Mouse (Mus musculus): ENCODE measurements around the gene Mag. TPM values are rescaled to one million over a fixed set of nuclear protein-coding genes. Genes with fewer than 3 reads are reported as not detected.

The Mag gene
- polyA plus RNA-seq, 1 experiment from 2014 or later = 0.49 TPM

- peaks cover 4% of the 10 kb centered on the region; the same call in 1 of the 2 replicates for H3K27me3 ChIP-seq
- ATAC-seq (ENCODE audit: insufficient number of reproducible peaks, insufficient read depth, low FRiP score, low TSS enrichment, low read depth) = no peak
Observed at GRCm38 (mm10) chr7:30861464-30861863, 53.2 kb downstream of the Mag start, which contains the start of gene Ffar1. Gene Ffar1 (minus strand): TSS chr7:30861564.

GRCm38 (mm10) chr7:30859635-30860402, 54.9 kb downstream of the Mag start:
- peak; percentile 11 for ATAC-seq (ENCODE audit: insufficient number of reproducible peaks, insufficient read depth, low FRiP score, low TSS enrichment, low read depth)

More at GRCm38 (mm10) chr7:30861464-30861863, 53.2 kb downstream of the Mag start, which contains the start of gene Ffar1:
- Histone ChIP-seq H3K27ac (no peak within 1 kb of the TSS), H3K4me3 (no peak within 1 kb of the TSS), H3K9me3 (no peaks in the 10 kb centered on the region), H3K36me3 (no peaks in the 10 kb centered on the region), H3K4me1 (no peaks in the 10 kb centered on the region), H3K4me2 (no peak within 1 kb of the TSS), H3K9ac (peak within 1 kb of the TSS; percentile 22; the same call in 1 of the 2 replicates)
- WGBS = 86% methylated on average over 12 of the region's 12 CpGs

GRCm38 (mm10) chr7:30859290-30859634, 55.4 kb downstream of the Mag start:
- ATAC-seq (ENCODE audit: insufficient number of reproducible peaks, insufficient read depth, low FRiP score, low TSS enrichment, low read depth) = peak; percentile 15; the same call in 1 of the 2 replicates
- H3K27ac ChIP-seq = no peak overlapping the region
- H3K27me3 ChIP-seq = peaks cover 10% of the 10 kb centered on the region
- no peaks in the 10 kb centered on the region for H3K36me3 ChIP-seq
- H3K9me3 ChIP-seq = no peaks in the 10 kb centered on the region
- H3K4me2 ChIP-seq = no peak overlapping the region; the same call in 1 of the 2 replicates
- no peaks in the 10 kb centered on the region for H3K4me1 ChIP-seq
- H3K9ac ChIP-seq = no peak overlapping the region
- H3K4me3 ChIP-seq = no peak overlapping the region

More at GRCm38 (mm10) chr7:30859635-30860402, 54.9 kb downstream of the Mag start:
- peak overlapping the region; percentile 53 for H3K4me2 ChIP-seq
- H3K36me3 ChIP-seq = no peaks in the 10 kb centered on the region
- no peak overlapping the region for H3K27ac ChIP-seq
- 7% methylated on average over 15 of the region's 16 CpGs for WGBS
- no peaks in the 10 kb centered on the region for H3K9me3 ChIP-seq
- peak overlapping the region; percentile 31 for H3K4me3 ChIP-seq
- H3K9ac ChIP-seq = 0 out of 2 replicates have a peak overlapping the region, but pooled peaks have one; percentile 36
- H3K27me3 ChIP-seq = peaks cover 4% of the 10 kb centered on the region; the same call in 1 of the 2 replicates
- no peaks in the 10 kb centered on the region for H3K4me1 ChIP-seq

- no peaks in the 10 kb centered on the region for H3K36me3 ChIP-seq
- no peak overlapping the region for H3K27ac ChIP-seq
- 73% methylated on average over 1 of the region's 1 CpGs for WGBS
- no peak overlapping the region for H3K9ac ChIP-seq
- H3K4me1 ChIP-seq = no peaks in the 10 kb centered on the region
- H3K4me2 ChIP-seq = no peak overlapping the region
- no peak for ATAC-seq (ENCODE audit: insufficient number of reproducible peaks, insufficient read depth, low FRiP score, low TSS enrichment, low read depth)
- H3K9me3 ChIP-seq = no peaks in the 10 kb centered on the region
- peaks cover 10% of the 10 kb centered on the region for H3K27me3 ChIP-seq
- H3K4me3 ChIP-seq = no peak overlapping the region
Observed at GRCm38 (mm10) chr7:30857746-30858145, 56.9 kb downstream of the Mag start.

- H3K27me3 ChIP-seq = peaks cover 10% of the 10 kb centered on the region
- ATAC-seq (ENCODE audit: insufficient number of reproducible peaks, insufficient read depth, low FRiP score, low TSS enrichment, low read depth) = no peak
- H3K36me3 ChIP-seq = no peaks in the 10 kb centered on the region
- H3K27ac ChIP-seq = no peak within 1 kb of the TSS
- 79% methylated on average over 6 of the region's 6 CpGs for WGBS
- H3K4me2 ChIP-seq = no peak within 1 kb of the TSS
- H3K9me3 ChIP-seq = no peaks in the 10 kb centered on the region
- H3K4me1 ChIP-seq = no peaks in the 10 kb centered on the region
- no peak within 1 kb of the TSS for H3K4me3 ChIP-seq
- no peak within 1 kb of the TSS for H3K9ac ChIP-seq
Observed at GRCm38 (mm10) chr7:30856078-30856477, 58.6 kb downstream of the Mag start, which contains the start of gene Ffar3. Gene Ffar3 (minus strand): TSS chr7:30856178.

- H3K9ac ChIP-seq = no peak overlapping the region
- H3K27ac ChIP-seq = no peak overlapping the region
- WGBS = 63% methylated on average over 1 of the region's 1 CpGs
- no peaks in the 10 kb centered on the region for H3K36me3 ChIP-seq
- no peak overlapping the region for H3K4me3 ChIP-seq
- ATAC-seq (ENCODE audit: insufficient number of reproducible peaks, insufficient read depth, low FRiP score, low TSS enrichment, low read depth) = no peak
- no peaks in the 10 kb centered on the region for H3K4me1 ChIP-seq
- H3K4me2 ChIP-seq = no peak overlapping the region
- H3K9me3 ChIP-seq = no peaks in the 10 kb centered on the region
- peaks cover 6% of the 10 kb centered on the region for H3K27me3 ChIP-seq
Observed at GRCm38 (mm10) chr7:30851421-30851820, 63.3 kb downstream of the Mag start.

Other genes with a start within 250 kb of the Mag start
- gene Haus5, start 249.9 kb downstream of the Mag start, polyA plus RNA-seq (2015; fragmentation: Nextera tagmentation; extraction: Ambion mirVana) = 51.0 and 51.3 TPM in 2 replicates
- not detected in 2 replicates for gene Pmis2, start 243.3 kb downstream of the Mag start, polyA plus RNA-seq (2015; fragmentation: Nextera tagmentation; extraction: Ambion mirVana)
- gene 2200002J24Rik, start 215.9 kb downstream of the Mag start, polyA plus RNA-seq (2015; fragmentation: Nextera tagmentation; extraction: Ambion mirVana) = not detected in 2 replicates
- 0.10 and 0.17 TPM in 2 replicates for gene Atp4a, start 202.7 kb downstream of the Mag start, polyA plus RNA-seq (2015; fragmentation: Nextera tagmentation; extraction: Ambion mirVana)
- gene Tmem147, start 185.3 kb downstream of the Mag start, polyA plus RNA-seq (2015; fragmentation: Nextera tagmentation; extraction: Ambion mirVana) = 181 and 185 TPM in 2 replicates
- 0.74 and 0.90 TPM in 2 replicates for gene Gapdhs, start 171.2 kb downstream of the Mag start, polyA plus RNA-seq (2015; fragmentation: Nextera tagmentation; extraction: Ambion mirVana)
- gene Sbsn, start 163.4 kb downstream of the Mag start, polyA plus RNA-seq (2015; fragmentation: Nextera tagmentation; extraction: Ambion mirVana) = 2.5 and 3.3 TPM in 2 replicates
- gene Dmkn, start 151.1 kb downstream of the Mag start, polyA plus RNA-seq (2015; fragmentation: Nextera tagmentation; extraction: Ambion mirVana) = 14.5 and 22.3 TPM in 2 replicates
- gene Krtdap, start 127.0 kb downstream of the Mag start, polyA plus RNA-seq (2015; fragmentation: Nextera tagmentation; extraction: Ambion mirVana) = 72.6 and 127 TPM in 2 replicates
- not detected in 2 replicates for gene Ffar2, start 91.1 kb downstream of the Mag start, polyA plus RNA-seq (2015; fragmentation: Nextera tagmentation; extraction: Ambion mirVana)
- gene Ffar3, start 58.7 kb downstream of the Mag start, polyA plus RNA-seq (2015; fragmentation: Nextera tagmentation; extraction: Ambion mirVana) = not detected in 2 replicates
- gene Ffar1, start 53.3 kb downstream of the Mag start, polyA plus RNA-seq (2015; fragmentation: Nextera tagmentation; extraction: Ambion mirVana) = not detected in 2 replicates
- gene Cd22, start 34.5 kb downstream of the Mag start, polyA plus RNA-seq (2015; fragmentation: Nextera tagmentation; extraction: Ambion mirVana) = 0.18 TPM in 1 of 2 replicates, not detected in the other
- gene Hamp2, start 9.8 kb upstream of the Mag start, polyA plus RNA-seq (2015; fragmentation: Nextera tagmentation; extraction: Ambion mirVana) = 1.0 and 1.4 TPM in 2 replicates
- gene Hamp, start 29.2 kb upstream of the Mag start, polyA plus RNA-seq (2015; fragmentation: Nextera tagmentation; extraction: Ambion mirVana) = not detected in 2 replicates
- gene Usf2, start 41.9 kb upstream of the Mag start, polyA plus RNA-seq (2015; fragmentation: Nextera tagmentation; extraction: Ambion mirVana) = 21.9 and 25.0 TPM in 2 replicates
- 26.1 and 29.3 TPM in 2 replicates for gene Lsr, start 58.6 kb upstream of the Mag start, polyA plus RNA-seq (2015; fragmentation: Nextera tagmentation; extraction: Ambion mirVana)
- 1.5 and 2.6 TPM in 2 replicates for gene Fam187b, start 58.9 kb upstream of the Mag start, polyA plus RNA-seq (2015; fragmentation: Nextera tagmentation; extraction: Ambion mirVana)
- 16.7 and 20.7 TPM in 2 replicates for gene Fxyd5, start 127.6 kb upstream of the Mag start, polyA plus RNA-seq (2015; fragmentation: Nextera tagmentation; extraction: Ambion mirVana)
- 18.3 and 23.1 TPM in 2 replicates for gene Fxyd7, start 136.6 kb upstream of the Mag start, polyA plus RNA-seq (2015; fragmentation: Nextera tagmentation; extraction: Ambion mirVana)
- gene Fxyd1, start 142.3 kb upstream of the Mag start, polyA plus RNA-seq (2015; fragmentation: Nextera tagmentation; extraction: Ambion mirVana) = 50.0 and 59.2 TPM in 2 replicates
- 1.3 and 1.7 TPM in 2 replicates for gene Lgi4, start 144.5 kb upstream of the Mag start, polyA plus RNA-seq (2015; fragmentation: Nextera tagmentation; extraction: Ambion mirVana)
- gene Fxyd3, start 161.8 kb upstream of the Mag start, polyA plus RNA-seq (2015; fragmentation: Nextera tagmentation; extraction: Ambion mirVana) = 55.9 and 59.6 TPM in 2 replicates
- 5.6 and 6.4 TPM in 2 replicates for gene Hpn, start 200.4 kb upstream of the Mag start, polyA plus RNA-seq (2015; fragmentation: Nextera tagmentation; extraction: Ambion mirVana)
- gene Scn1b, start 212.1 kb upstream of the Mag start, polyA plus RNA-seq (2015; fragmentation: Nextera tagmentation; extraction: Ambion mirVana) = 4.3 and 4.8 TPM in 2 replicates
- 82.6 and 84.8 TPM in 2 replicates for gene Gramd1a, start 241.0 kb upstream of the Mag start, polyA plus RNA-seq (2015; fragmentation: Nextera tagmentation; extraction: Ambion mirVana)

Measured in embryonic facial prominence, embryonic 13.5 days (tissue).